Mouse (Mus musculus) gonadal fat pad, adult 2 months (tissue): ENCODE measurements around the gene Kctd5. TPM values are rescaled to one million over a fixed set of nuclear protein-coding genes. Genes with fewer than 3 reads are reported as not detected.
"Not testable (repeated sequence)": the region's sequence is repeated elsewhere in the genome, so short reads cannot be mapped to it uniquely, and the experiment has no call there.

Experiments
- DNase-seq: peaks from one replicate; pipeline ENCODE4 v3.0.0-alpha.2; 2012; ENCODE audit warnings: low read depth
- polyA plus RNA-seq: library from polyadenylated mRNA; depleted of rRNA; stranded (reverse); fragments of >200 nt; gene quantifications from 2 replicates; pipeline ENCODE4 v1.2.3, GENCODE M21; 2012; rRNA removed

Kctd5 gene
- 23.0 and 27.2 TPM in 2 replicates for polyA plus RNA-seq

DNA sequence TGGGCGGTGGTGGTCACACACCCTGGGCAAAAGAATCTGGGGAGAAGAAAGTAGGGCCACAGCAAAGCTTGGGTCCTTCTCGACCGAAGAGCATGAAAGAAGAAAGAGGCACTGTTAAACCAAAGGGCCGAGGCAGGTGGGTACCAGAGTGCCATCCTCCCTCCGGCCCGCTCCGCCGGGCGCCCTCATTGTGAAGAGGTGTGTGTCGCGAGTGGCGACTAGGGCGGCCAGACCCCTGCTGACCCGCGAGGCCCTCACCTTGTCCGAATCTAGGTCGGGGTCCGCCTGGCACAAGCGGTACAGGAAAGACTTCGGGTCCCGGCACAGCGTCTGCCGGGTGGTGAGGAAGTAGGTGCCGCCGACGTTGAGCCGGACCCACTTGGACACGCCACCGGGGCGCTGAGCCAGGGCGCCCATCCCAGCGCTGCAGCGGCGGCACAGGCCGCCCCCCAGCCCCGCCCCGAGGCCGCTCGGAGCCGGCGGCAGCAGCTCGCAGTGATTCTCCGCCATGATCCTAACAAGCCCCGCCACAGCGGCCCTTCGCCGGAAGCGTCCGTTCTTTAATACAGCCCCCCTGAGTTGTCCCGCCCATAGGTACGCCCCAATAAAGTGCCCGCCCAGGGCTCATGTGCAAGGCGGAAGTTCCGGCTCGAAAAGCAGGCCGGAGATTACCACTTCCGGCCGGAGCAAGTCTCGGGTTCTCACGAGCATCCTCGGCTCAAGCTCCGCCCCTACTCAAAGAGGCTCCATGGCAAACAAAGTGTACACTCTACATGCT is at the start of gene Kctd5:
Kctd5 (minus strand) TSS at position 567 of the 778 bp plus-strand sequence.
- peak; percentile 30 for DNase-seq

DNA sequence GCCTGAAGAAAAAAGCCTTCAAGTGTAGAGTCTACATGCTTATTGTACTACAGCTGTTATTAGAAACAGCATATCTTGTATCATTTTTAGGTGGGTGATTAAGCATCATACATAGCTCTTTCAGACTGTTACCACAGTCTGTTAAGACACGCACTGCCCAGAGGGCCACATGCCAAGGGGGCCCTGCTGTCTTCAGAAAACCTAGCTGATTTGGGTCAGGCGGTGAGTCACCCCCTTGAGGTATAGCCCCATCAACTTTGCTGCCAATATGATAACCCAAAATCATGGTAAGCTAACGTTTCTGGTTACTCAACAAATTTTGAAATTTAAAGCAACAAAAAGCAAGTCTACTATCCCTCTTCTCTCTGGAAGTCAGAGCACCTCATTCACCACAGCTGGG is 46.2 kb upstream of the Kctd5 start:
- no peak for DNase-seq

DNA sequence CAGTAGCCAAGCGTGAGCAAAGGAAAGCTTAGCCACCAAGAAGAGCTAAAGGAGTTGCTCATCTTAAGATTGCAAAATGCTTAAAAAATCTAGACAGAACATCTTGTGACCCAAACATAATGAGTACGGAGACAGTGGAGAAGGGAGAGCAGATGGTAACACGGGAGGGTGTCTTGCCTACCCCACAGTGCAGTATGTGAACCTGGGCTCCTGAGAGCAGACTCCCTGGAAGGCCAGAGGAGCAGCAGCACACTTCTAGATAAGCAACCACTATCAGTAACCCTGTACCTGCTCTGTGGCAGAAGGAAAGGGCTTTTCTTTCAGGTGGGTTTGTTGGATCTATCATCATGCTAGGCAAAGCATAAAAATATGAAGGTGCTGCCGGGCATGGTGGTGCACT is 39.7 kb upstream of the Kctd5 start:
- DNase-seq: no peak

DNA sequence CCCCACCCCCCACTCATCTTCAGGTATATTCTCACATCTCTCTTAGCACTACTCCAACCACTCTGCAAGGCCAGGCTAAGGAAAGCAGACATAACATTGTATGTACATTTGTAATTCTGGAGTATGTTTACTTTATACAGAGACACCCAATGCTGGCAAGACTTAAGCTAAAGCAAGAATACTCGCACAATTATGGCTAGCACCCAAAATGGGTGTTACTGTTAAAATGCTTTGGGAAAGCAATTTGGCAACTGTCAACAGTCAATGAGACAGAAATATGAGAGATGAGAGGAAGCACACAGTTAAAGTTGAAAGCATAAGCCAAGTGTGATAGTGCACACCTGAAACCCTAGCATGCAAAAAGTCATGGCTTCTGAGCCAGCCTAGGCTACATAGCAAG is 38.0 kb upstream of the Kctd5 start:
- no peak for DNase-seq

DNA sequence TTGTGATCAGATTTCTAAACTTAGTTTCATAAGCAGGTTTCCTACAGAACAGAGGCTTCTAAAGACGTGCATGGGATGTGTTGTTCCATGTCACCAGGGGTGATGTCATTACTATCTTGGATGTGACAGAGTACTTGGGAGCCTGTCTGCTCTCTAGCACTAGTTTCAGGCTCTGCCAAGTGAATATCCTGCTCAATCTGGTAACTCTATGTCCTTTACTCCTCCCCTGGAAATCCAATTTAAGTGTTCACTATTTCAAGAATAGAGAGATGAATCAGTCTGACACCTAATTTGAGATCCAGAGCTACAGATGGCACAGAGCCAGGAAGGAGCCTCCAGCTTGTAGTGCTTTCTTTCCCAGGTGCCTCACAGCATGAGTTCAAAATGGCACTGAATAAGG is 35.6 kb upstream of the Kctd5 start:
- DNase-seq: peak; percentile 42

DNA sequence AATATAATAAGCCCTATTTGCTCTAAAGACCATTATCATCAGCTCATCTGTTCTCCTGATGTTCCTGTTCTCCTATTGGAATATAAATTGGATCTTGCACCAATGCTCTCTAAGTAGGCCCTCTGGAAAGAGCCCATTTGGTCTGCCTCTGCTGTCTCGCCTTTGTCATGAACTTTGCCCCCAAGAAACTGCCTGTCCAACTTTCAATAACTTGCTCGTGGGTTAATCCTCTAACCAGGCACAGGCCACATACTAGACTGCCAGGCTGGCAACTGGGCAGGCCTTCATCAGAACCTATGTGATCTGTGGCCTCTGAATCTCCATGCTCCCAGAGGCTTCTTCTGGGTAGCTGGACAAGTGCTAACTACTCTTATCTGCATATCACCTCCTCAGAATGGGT is 31.8 kb upstream of the Kctd5 start:
- no peak for DNase-seq

DNA sequence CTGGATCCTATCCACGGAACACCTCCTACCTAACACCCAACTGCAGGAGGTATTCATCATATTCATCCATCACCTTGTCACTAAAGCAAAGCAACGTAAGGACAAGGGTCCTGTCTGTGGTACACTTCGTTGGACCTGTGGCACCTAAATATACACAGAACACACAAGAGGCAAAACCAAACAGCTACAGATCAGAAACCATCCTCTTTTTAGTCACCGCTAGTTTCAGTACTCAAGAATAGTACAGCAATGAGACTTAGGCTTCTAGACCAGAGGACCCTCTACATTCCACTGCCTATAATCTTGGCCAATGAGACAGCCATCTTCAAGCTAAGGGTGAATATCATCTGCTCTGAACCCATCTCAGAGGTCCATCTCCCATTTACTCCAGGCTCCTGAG is 25.1 kb upstream of the Kctd5 start:
- no peak for DNase-seq

DNA sequence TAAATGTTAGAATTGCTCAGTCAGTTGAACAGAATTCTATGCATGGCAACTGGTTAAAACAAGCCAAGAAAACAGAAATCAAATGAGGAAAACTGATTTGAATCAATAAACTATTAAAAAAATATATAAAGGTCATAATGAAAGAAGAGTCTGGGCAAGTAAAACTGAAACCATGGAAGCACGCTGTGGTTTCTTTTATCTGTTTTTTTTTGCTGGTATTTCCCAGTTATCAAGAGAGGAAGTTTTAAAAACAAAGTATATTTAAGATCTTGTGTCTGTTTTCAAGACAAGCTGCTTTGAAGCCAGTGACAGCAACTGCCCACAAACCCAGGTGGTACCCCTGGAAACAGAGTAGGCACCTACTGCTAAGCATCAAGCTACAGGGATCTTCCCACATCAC is 17.3 kb upstream of the Kctd5 start:
- no peak for DNase-seq

DNA sequence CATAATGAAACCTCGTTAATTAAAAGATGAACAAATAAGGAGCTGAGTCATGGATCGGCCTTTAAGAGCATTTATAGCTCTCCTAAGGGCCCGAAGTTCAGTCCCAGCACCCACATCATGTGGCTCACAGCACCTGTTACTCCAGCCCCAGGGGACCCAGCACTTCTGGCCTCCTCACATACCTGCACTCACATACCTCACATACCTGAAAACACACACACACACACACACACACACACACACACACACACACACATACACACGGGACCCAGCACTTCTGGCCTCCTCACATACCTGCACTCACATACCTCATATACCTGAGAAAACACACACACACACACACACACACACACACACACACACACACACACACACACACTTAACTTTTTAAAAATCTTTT is 13.1 kb upstream of the Kctd5 start:
- not testable (repeated sequence) for DNase-seq

DNA sequence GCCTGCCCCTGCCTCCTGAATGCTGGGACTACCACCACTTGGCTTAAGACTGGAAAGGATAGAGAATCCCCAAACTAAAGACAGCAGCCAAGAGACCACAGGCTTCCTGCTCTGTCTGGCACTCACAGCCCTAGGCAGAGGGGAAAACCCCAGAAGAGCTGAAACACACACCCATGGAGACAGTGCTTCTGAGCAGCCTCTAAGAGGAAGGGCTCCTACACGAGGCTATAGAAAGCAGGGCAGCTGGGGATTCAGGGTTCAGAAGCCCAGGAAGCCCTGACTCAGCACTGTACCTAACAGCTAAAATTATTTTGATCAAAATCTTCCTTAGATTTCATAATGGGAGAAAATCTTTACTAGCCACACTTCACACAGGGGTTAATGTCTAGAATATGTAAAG is 11.3 kb upstream of the Kctd5 start:
- no peak for DNase-seq

DNA sequence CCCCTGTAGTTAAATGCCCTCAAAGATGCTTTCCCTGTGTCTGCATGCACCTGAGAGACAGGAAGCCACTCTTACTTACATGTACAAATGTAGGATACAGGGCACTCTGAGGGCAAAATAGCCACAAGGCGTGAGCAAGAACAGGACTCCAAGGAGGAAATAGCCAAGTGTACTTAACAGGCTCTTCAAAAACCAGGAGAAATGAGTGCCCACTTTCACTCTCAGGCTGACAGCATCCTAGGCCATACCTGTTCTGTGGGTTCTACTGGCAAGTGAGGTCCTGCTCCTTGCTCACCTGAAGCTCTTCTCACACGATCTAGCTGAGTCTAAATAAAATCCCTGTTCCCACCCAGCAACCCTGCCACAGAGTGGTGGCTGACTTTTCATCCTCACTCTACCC is 3.8 kb upstream of the Kctd5 start:
- DNase-seq: no peak

DNA sequence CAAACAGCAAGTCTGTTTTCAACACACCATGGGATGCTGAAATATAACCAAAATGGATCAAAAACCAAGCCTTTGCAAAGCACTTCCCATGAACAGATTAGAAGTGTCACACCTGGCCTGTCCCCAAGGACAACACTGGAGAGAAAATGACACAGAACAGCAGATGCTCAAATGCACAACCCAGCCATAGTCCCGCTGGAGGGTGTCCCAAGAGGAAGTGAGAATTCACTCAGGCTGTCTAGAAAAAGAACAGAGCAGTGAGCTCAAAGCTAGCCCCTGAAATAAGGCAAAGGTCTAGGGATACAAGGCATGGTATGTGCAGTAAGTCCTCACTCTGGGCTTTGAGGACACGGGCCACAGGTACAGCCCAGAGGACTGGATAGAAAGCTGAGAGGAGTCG is 3.8 kb downstream of the Kctd5 start:
- no peak for DNase-seq

DNA sequence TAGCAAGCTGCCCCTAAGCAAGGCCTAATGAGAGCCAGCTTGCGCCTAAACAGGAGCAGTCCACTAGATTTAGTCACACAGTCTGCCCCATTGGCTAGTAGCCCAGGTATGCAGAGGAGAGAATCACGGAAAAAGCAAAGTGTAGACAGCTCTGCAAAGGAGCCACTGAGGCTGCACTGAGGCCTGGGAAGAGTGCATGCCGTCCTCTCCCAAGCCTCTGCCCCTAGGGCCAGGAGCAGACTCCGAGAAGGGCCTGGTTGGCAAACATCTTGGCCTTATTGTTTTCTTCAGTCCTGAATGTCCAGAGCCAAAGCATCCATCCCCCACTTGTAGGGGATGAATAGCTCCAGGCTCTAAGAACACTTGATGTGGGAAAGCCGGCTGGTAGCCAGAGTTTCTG is 5.0 kb downstream of the Kctd5 start:
- DNase-seq: no peak

DNA sequence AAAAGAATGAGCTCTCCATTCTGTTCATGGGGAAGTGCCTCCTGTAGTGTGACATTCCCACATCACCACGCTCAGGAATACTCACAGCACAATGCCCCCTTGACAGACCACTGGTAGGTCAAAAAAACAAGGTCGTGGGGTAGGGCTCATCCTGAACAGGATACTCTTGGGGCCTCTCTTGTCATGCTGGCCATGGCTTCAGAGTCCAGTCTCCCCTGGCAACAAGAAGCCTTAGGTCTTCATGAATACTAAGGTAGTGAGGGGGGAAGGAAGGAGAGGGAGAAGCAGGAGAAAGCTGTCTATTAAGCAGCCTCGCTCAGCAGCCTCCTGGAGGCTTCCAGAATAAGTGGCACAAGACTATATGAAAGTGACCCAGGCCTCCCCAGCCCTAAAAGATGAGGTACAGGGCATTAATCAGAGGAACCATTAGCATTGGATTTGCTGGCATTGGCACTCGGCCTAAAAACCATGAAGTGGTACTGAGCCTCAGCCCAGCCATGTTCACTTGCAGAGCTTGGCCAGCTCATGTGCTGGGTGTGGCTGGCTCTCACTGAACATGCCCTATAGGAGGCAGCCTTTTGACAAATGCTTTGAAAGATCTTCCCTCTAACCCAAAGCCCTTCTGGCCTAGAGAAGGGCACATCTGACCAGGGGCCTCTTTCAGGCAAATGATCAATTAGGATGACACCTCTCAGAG is 10.7 kb downstream of the Kctd5 start:
- no peak for DNase-seq

DNA sequence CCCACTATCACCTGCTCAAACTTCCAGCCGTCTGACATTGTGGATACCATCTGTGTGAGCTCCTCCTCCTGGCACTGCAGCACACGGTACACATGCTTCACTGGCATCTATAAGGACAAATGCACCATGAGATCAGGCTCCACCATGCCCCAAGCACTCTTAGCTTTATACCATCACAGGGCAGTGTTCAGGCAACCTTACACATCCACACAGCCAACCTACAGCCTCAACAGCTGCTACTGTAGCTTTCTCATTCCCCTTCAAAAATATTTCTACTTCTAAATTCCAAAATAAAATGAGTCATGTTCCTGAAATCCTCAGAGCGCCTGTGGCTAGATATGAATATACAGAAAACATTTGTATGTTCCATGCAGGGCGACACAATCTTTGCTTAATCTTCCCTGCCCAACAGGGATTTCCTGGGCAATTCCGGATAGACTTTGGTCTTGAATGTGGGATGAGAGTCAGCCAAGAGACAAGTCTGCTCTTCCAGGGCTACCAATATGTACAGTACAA is 15.5 kb downstream of the Kctd5 start:
- no peak for DNase-seq

DNA sequence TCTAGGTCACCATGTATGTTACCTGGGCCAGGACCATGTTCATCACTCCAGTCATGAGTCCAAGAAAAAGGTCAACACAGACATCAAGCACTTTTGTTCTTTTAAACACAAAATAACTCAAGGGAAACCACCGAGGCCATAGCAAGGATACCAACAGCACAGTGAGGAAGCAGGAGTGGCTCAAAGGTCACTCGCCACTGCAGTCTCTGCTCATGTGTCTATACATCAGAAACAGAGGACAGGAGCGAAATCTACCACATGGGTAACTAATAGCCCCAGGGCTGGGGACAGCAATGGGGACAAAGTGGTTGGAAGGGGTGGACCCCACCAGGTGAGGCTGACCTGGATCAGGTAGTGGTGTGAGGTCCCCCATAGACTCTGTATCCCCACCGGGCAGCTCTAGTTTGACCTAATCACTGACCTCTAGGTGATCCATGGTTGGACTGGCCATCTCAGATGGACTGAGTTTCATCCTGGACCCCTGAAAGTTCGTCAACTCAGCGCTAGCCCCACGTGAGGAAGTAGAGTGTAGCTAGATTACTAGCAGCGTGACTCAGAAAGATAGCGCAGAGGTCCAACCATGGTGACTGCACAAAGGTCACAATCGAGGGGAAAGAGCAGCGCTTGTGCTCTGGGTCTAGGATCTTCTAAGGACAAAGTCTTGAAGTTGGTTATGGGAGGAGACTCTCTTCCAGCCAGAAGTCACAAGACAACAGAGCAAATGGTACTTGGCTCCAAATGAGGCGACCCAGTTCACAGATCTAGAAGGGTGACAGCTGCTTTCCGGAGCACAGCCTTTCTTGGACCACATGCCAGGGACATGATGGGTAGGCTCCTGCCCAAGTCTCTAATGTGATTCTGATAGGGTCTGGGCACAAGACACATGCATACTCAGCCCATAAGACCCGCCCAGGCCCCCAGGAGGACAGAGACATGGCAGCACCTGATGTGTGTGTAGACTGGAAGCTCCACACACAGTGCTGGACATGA is 16.4 kb downstream of the Kctd5 start:
- no peak for DNase-seq

DNA sequence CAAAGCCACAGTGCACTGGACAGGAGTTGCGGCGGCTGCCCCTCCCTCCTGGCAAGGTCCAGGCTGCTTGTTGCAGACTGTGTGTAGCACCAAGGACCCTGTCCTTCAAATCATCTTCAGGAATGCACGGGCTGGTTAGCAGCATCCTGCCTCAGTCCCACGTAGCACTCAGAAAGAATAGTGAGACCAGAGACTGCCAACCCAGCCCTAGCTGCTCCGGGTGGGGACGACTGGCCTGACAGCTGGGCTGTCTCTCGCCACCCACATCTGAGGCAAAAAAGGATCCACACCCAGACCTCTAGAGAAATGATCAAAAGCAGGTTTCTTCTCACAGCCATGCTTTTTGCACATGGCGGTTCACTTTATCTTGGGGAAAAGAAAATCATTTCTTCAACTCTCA is 24.3 kb downstream of the Kctd5 start:
- no peak for DNase-seq

DNA sequence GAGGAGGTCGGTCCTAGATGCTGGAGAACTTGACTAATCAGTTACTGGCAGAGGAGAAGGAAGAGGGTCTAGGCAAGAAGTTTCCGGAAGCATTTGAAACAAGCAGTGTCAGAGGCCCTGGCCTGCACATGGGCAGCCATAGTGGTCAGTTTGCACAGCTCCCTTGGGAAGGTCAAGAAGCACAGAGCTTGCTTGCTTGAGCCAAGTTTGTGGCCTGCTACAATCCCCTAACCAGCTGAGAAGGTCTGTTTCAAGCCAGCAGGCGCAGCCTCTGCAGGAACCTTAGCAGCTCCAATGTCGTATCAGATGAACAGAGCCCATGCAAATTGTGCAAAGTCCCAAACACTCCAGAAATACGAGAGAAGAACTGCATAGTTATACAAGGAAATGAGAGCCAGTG is 25.2 kb downstream of the Kctd5 start:
- DNase-seq: no peak

DNA sequence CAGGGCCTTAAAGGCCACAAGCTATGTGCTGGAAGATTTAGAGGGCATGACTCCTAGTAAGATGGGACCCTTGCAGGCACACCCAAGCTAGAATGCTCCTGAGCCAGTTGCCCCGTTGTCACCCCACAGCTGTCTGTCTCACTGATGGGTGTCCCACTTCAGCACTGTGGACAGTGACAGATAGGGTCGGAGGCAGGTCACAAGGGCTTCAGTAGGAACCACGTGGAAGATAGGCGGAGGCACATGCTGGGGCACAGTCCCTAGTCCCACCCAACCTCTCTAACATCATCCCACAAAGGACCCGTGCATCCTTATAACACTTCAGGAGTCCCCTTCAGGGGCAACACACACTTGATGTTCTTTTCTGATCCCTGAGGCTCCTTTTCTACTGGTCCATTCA is 27.3 kb downstream of the Kctd5 start:
- DNase-seq: no peak

DNA sequence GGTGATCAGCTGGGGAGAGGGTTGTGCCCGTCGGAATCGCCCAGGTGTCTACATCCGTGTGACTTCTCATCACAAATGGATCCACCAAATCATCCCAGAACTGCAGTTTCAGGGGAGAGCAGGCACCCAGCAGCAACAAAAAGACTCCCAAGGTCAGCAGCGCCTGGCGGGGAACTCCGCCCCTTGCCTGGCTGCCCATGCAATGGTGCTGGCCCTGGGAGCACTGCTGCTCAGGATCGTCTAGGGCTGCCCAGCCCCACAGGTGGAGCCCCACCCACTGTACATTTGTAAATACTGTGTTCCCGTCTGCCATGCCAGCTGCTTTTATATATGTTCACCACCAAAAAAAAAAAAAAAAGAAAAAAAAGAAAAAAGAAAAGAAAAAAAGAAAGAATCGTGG is 27.7 kb downstream of the Kctd5 start:
- no peak for DNase-seq

DNA sequence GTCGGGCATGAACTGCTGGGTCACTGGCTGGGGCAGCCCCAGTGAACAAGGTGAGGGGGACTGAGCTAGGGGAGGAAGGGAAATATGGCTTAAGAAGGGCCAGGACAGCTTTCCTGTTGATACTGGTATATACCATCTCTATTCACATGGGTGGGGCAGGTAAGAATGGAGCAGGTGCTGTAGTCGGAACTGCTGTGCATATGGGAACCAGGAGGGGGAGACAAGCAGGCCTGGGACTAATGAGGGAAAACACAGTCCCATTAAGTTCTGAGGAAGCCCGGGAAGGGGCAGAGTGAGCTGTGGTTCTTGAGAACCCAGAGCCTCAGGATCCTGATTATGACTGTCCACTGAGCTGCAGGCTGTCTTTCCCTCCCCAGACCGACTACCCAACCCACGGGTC is 28.8 kb downstream of the Kctd5 start:
- no peak for DNase-seq

DNA sequence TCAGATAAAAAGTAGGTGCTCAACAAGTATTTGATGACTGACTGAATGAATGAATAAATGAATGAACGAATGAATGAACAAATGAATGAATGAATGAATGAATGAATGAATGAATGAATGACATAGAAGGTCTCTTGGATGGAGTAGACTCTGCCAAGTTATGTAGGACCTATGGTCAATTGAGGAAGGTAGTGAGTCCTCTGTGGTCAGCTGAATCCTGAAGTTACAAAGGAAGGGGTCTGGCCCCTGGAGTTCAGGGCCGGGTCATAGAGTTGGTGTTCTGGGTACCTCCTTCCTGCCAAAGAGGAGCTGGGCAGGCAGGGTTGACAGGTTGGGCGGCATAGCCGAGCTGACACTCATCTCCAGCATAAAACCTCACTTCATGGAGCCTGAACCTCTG is 35.4 kb downstream of the Kctd5 start, which contains the start of gene Prss27:
Prss27 (plus strand) TSS at position 301 of the 400 bp plus-strand sequence.
- DNase-seq: no peak
